Mouse (Mus musculus) small intestine, adult 2 months (tissue): Measurements from ENCODE around the gene Slc45a1. TPM values are rescaled to one million over a fixed set of nuclear protein-coding genes. Genes with fewer than 3 reads are reported as not detected.

Source experiments
- H3K27ac ChIP-seq: fragments of 200-500 bp; 2 replicates; pipeline ENCODE4 v1.5.1; 2012; ENCODE audit warnings: low read depth, low read length, control low read depth, inconsistent platforms; ENCODE audit not compliant: insufficient read depth
- H3K27me3 ChIP-seq: fragments of 200-500 bp; 2 replicates; pipeline ENCODE4 v1.6.1; 2012; ENCODE audit warnings: mild to moderate bottlenecking, moderate library complexity, low read length, inconsistent platforms; ENCODE audit not compliant: control insufficient read depth, insufficient read depth
- H3K36me3 ChIP-seq: fragments of 200-500 bp; 2 replicates; pipeline ENCODE4 v1.6.1; 2012; ENCODE audit warnings: mild to moderate bottlenecking, low read length, control low read depth, inconsistent platforms; ENCODE audit not compliant: control insufficient read depth, insufficient read depth
- H3K4me1 ChIP-seq: fragments of 200-500 bp; 2 replicates; pipeline ENCODE4 v1.6.1; 2012; ENCODE audit warnings: low read length, inconsistent platforms, mixed read lengths; ENCODE audit not compliant: control insufficient read depth, insufficient read depth, insufficient read length
- H3K4me3 ChIP-seq: fragments of 200-500 bp; 2 replicates; pipeline ENCODE4 v1.5.1; 2012; ENCODE audit warnings: low read depth, mild to moderate bottlenecking, control low read depth, inconsistent platforms, low read length, moderate library complexity
- CTCF ChIP-seq: fragments of 200-500 bp; IDR thresholded peaks from 2 replicates; pipeline ENCODE4 v1.5.1; 2012; ENCODE audit warnings: low read depth, mild to moderate bottlenecking, control low read depth, inconsistent platforms, low read length, moderate library complexity, mixed read lengths; ENCODE audit not compliant: insufficient replicate concordance, insufficient read length; ENCODE audit errors: extremely low read depth
- POLR2A ChIP-seq: fragments of 200-500 bp; IDR thresholded peaks from 2 replicates; pipeline ENCODE4 v1.6.1; 2012; ENCODE audit warnings: low read depth, mild to moderate bottlenecking, control low read depth, inconsistent platforms, low read length, moderate library complexity
- WGBS: fragments of 180-500 bp; shearing (Covaris S2); methylation state at CpG from one replicate; pipeline ENCODE4 v1.1.7; 2018; 5-methylcytosine and 5-hydroxymethylcytosine counted together
- polyA plus RNA-seq: library from polyadenylated mRNA; depleted of rRNA; stranded (reverse); fragments of >200 nt; gene quantifications from 2 replicates; pipeline ENCODE4 v1.2.3, GENCODE M21; 2012

The Slc45a1 gene
- polyA plus RNA-seq, 1 experiment = 0.38 TPM

DNA sequence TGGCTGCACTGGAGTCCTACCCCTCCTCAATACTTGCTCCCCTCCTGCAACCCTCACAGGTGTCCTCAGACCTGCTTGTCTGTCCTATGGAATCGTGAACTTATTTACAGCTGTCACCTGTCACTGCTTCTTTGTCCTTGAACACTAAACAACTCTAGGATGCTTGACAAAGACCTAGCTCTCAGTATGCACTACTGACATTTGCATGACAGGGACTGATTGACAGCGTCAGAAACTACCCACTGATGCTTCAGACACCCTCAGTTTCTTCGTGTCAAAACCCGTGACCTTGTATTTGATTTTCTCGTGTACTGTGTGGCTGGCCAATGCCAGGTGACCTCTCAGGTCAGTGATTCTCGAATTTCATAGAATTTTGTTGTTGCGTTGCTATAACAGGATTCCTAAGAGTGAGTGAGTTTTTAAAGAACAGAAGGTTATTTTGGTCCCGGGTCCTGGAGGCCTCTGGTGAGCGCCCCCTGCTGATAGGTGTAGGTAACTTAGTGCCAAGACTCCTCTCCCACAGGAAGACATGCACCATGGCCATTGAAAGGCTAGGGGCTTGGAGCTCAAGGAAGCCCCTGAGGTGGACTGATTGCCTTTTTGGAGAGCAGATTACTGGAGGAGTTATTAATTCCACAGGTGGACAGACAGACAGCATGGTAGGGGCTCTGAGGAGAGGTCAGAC, 8.1 kb upstream of the Slc45a1 start:
- no peak overlapping the region for H3K4me3 ChIP-seq
- H3K36me3 ChIP-seq = no peaks in the 10 kb centered on the region
- H3K27ac ChIP-seq = no peak overlapping the region
- TF ChIP-seq CTCF (peak; percentile 55; the same call in 1 of the 2 replicates), POLR2A (no peak; the same call in 1 of the 2 replicates)
- peaks cover 4% of the 10 kb centered on the region; the same call in 1 of the 2 replicates for H3K27me3 ChIP-seq
- WGBS = 68% methylated on average over 9 of the region's 9 CpGs
- H3K4me1 ChIP-seq = no peaks in the 10 kb centered on the region

DNA sequence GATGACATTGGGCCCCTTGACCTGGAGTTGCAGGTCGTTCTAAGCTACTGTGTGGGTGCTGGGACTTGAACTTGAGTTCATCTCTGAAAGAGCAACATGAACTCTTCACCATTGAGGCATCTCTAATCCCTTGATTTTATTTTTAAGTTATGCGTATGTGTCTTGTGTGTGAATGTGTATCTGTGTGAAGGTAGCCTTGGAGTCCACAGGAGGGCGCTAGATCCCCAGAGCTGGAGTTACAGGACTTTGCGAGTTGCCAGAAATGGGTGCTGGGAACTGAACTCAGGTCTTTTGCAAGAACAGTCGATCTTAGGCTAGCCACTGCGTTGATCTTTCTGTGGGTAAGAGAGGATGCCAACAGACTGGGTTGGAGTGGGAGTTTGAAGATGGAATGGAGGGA, 4.5 kb upstream of the Slc45a1 start:
- no peaks in the 10 kb centered on the region for H3K4me1 ChIP-seq
- H3K4me3 ChIP-seq = no peak overlapping the region

DNA sequence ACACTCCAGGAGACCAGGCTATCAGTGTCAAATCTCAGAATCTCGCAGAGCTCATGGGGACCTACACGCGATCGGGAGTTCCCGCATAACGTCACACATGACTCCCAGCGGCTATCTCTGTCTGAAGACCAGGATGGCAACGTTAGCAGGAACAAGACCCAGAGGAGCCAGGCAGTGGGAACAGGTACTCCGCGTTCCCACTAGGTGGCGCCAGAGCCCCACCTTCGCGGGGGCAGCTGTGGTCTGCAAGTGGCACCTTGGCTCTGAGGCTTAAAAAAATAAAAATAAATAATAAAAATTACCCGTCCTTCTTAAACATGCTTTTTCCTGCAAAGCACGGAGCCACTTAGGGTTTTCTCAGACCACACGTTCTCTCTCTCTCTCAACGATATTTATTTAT, 4.0 kb upstream of the Slc45a1 start:
- no peaks in the 10 kb centered on the region for H3K4me1 ChIP-seq
- no peak overlapping the region for H3K4me3 ChIP-seq
- 3% methylated on average over 17 of the region's 17 CpGs for WGBS
- TF ChIP-seq POLR2A (no peak), CTCF (peak; percentile 98)
- H3K27ac ChIP-seq = no peak overlapping the region
- peaks cover 11% of the 10 kb centered on the region for H3K27me3 ChIP-seq
- H3K36me3 ChIP-seq = no peaks in the 10 kb centered on the region

More for the DNA sequence above, 4.5 kb upstream of the Slc45a1 start:
- Histone ChIP-seq H3K36me3 (no peaks in the 10 kb centered on the region), H3K27ac (no peak overlapping the region), H3K27me3 (peaks cover 10% of the 10 kb centered on the region)
- TF ChIP-seq CTCF (peak; percentile 42; the same call in 1 of the 2 replicates), POLR2A (no peak)
- 88% methylated on average over 6 of the region's 6 CpGs for WGBS

DNA sequence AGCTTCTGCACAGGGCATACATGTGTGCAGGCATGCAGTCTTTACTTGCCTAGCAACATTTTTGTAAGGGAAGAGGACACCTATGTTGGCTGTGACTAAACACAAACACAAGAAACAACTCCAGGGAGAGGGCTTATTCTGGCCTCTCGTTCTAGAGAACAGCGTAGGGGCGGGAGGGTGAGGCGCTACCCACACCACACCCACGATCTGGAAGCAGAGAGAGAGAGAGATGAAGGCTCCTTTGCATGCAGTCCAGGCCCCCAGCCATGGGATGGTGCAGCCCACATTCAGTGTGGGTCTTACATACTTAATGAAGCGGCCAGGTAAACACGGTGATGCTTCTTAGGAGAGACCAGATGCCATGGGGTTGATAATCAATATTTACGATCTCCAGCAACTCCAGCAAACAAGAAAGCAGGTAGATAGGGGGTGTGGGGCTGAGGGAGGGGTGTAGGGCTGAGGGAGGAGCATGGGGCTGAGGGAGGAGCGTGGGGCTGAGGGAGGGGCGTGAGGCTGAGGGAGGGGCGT, 1.2 kb upstream of the Slc45a1 start:
- WGBS = 19% methylated on average over 10 of the region's 11 CpGs
- peaks cover 11% of the 10 kb centered on the region for H3K27me3 ChIP-seq

DNA sequence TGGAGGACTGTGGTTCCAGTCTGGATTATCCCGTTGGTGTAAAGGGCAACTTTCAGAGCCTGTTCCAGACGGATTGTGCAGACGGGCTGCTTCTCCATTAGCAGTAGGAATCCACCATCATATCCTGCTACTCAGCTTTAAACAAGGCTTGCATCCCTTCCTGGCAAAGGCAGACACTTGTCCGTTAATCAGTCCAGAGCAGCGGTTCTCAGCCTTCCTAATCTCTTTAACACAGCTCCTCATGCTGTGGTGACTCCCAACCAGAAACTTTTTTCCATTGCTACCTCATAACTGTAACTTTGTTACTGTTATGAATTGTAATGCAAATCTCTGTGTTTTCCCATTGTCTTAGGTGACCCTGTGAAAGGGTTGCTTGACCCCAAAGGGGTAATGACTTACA, 2.6 kb downstream of the Slc45a1 start:
- Histone ChIP-seq H3K4me1 (no peaks in the 10 kb centered on the region), H3K27me3 (peaks cover 11% of the 10 kb centered on the region), H3K36me3 (no peaks in the 10 kb centered on the region), H3K4me3 (no peak overlapping the region), H3K27ac (no peak overlapping the region)
- TF ChIP-seq POLR2A (no peak), CTCF (no peak)
- 67% methylated on average over 5 of the region's 5 CpGs for WGBS

More for the DNA sequence above, 1.2 kb upstream of the Slc45a1 start:
- Histone ChIP-seq H3K4me3 (no peak overlapping the region), H3K36me3 (no peaks in the 10 kb centered on the region), H3K4me1 (no peaks in the 10 kb centered on the region), H3K27ac (no peak overlapping the region)
- TF ChIP-seq CTCF (no peak), POLR2A (no peak)

DNA sequence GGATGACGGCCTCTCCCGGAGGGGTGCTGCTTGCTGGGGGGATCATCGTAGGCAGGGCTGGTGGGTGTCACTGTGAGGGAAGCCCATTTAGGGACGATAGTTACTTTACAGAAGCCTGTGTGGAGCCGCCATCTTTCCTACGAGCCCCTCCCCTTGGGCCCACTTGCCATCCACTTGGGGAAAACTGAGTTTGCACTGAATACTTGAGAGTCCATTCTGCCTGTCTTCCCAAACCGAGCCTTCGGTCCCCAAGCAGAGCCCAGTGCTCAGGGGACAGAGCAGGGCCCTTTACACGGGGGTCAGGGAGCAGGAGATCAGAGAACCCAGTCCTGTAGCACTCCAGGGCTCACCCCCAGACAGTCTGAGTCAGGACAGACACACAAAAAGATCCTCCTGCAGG, 7.7 kb downstream of the Slc45a1 start:
- H3K27me3 ChIP-seq = no peaks in the 10 kb centered on the region
- no peaks in the 10 kb centered on the region for H3K4me1 ChIP-seq
- H3K27ac ChIP-seq = no peak overlapping the region
- TF ChIP-seq POLR2A = no peak
- TF ChIP-seq CTCF = no peak
- H3K36me3 ChIP-seq = no peaks in the 10 kb centered on the region
- no peak overlapping the region for H3K4me3 ChIP-seq
- 91% methylated on average over 9 of the region's 9 CpGs for WGBS

DNA sequence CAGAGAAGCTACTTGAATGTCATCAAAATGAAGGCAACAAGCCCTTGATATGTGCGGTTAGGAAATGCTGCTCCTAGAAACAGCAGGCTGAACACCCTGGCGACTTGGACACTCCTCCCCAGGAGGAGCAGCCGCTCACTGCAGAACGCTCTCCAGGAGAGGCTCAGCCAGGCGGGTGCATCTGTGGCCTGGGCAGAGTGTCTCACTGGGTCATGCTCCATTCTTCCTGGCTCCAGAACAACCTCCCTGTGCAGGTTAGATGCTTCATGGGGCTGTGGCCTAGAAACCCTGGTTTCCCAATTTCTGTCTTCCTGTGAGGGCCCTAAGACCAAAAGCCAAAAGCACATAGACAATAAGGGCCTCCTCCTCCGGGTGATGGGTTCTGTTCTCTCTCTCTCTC, 15.3 kb downstream of the Slc45a1 start:
- Histone ChIP-seq H3K36me3 (no peaks in the 10 kb centered on the region), H3K27me3 (no peaks in the 10 kb centered on the region), H3K4me1 (no peaks in the 10 kb centered on the region), H3K4me3 (no peak overlapping the region), H3K27ac (no peak overlapping the region)
- WGBS = 81% methylated on average over 6 of the region's 6 CpGs
- TF ChIP-seq POLR2A = no peak
- TF ChIP-seq CTCF = no peak
